Mouse (Mus musculus) gastrocnemius, postnatal 14 days (tissue): Measurements from ENCODE around the gene Nkain4. TPM values are rescaled to one million over a fixed set of nuclear protein-coding genes. Genes with fewer than 3 reads are reported as not detected.

Experiments
- DNase-seq: peaks from one replicate; pipeline ENCODE4 v3.0.0; 2021; ENCODE audit warnings: mixed read lengths
- intact Hi-C: fragments of 180-260 bp; cut with DNase I; formaldehyde crosslinking; loops from one replicate; pipeline ENCODE4 v1.15.1; 2025; ENCODE audit warnings: low total_unique reads
- microRNA-seq, 2 experiments: library from miRNA; unstranded; fragments of <30 nt; microRNA quantifications; one replicate each; pipeline ENCODE4 v1.2.0; 2021
- total RNA-seq, 2 experiments: library from RNA; stranded (reverse); gene quantifications; 2 replicates each; pipeline ENCODE4 v1.2.3; 2021

Nkain4 gene
- total RNA-seq, 2 experiments from 2014 or later: 0.82 TPM

DNA sequence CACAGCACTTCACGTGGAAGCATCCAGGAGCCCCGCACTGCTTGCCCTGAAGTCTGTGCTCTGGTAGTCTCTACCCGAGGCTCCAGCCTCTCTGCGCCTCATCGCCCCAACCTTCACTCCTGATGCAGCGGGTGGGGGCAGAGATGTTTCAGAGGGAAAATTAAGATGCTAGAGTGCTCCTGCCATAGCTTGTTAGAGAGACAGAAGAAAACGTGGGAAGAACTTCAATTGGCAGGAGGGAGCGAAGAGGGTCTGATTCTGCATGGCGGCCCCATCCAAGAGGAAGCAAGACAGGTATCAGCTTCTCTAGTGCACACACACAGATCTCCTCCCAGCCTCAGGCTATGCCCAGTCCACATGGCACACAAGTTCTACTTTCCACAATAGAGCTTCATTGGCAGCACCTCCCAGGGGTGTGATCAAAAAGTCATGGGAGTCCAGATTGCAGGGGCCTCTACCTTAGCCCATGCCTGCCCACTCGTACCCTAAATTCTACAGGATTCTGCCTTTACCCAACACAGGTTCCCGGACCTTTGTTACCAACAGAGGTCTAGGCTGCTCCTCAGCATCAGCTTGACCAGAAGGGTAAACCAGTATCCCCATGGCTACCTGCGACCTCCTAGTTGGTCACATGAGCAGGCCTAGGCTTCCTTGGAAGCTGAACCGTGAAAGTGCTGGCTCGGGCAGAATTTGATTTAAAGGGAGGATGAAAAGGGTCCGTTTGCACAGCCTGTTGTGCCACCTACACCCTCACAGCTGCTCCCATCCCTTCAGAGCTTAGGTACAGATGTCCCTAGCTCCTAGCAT is 57.5 kb downstream of the Nkain4 start:
- no peak for DNase-seq
- intact Hi-C loops: no loop called here

DNA sequence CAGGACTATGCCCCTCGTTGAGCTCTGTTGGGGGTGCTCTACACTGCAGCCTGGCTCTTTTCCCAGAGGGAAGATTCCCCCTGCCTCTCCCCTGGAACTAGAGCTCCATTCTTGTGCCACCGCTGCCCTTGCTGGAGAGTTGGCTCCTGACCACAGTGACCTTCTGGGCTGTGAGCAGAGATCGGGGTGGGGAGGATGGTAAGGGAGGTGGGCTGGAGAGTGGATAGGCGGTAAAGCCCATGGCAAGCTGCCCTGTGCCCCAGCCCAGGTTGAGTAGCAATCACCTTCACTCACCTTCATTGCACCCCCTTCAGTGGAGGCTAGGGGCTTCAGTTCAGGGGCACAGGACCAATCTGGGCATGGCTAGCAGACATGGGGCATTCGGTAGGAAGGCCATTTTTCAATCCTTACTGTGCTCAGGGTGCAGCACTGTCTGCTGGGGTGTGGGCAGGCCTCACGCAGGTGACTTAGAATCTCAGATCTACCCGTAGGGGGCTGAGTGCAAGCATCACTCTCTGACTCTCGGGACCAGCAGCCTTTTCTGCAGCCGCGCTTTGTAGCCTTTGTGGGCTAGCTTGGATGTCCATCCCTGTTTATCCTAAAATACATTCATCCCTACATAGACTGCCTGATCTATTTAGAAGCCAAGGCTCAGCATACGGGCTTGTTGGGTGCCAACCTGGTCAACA is 58.5 kb downstream of the Nkain4 start:
- intact Hi-C loops: no loop called here
- no peak for DNase-seq

DNA sequence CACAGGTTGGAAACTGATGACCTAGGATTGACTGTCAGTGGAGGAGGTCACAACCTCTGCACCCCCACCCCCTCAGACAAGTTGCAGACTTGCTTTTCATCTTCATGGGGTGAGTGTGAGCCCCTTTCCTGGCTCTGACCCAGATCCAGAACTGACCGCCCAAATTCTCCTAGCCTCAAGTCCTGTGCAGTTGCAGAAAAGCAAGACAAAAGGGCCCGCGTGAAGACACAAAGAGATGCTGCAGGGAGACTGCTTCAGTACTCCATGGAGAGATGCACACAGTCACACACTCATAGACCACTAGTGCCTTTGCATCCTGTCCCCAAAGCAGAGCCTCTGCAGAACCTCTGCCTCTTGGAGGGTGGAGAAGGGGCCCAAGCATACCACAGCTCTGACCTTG is 59.2 kb downstream of the Nkain4 start:
- intact Hi-C loops: no loop called here
- no peak for DNase-seq

DNA sequence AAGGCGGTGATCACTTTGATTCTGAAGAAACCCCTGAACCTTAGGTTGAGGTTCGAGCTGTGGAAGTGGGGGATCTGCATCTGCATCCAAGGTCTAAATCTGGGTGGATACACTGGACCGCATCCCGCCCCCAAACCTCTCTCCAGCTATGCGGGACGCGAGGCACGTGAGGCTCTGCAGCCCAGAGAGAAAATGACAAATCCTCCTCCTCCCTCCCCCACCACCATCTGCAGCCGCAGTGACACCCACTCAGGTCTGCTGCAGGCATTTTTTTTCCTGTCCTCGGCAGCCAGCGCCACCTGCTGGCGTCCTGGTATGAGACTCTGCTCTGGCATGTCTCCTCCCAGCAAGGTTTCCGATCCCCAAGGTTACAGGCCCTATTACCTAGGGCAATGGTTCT is 59.8 kb downstream of the Nkain4 start:
- intact Hi-C loops: no loop called here
- peak; percentile 51 for DNase-seq

DNA sequence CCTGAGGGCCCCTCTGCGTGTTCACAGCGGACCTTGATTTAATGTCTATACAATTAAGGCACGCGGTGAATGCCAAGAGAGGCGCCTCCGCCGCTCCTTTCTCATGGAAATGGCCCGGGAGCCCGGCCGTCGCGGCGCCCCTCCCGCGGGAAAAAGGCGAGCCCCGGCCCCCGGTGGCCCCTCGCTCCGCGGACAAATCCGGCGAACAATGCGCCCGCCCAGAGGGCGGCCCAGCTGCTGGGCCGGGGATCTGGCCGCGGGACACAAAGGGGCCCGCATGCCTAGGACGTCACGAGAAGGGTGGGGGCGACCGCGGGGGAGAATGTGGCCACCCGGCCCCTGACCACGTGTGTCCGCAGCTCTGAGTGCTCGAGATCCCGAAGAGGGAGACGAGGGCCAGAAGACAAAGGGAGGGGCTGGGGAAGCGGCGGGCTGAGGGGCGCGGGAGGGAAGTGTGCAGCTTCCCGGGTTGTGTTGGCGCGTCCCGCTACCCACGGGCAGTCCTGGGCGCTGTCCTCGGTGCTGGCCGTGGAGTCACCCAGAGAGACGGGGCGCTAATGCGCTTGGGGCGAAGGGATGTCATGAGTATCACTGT is 60.4 kb downstream of the Nkain4 start:
- peak; percentile 43 for DNase-seq
- intact Hi-C loops: no loop called here

DNA sequence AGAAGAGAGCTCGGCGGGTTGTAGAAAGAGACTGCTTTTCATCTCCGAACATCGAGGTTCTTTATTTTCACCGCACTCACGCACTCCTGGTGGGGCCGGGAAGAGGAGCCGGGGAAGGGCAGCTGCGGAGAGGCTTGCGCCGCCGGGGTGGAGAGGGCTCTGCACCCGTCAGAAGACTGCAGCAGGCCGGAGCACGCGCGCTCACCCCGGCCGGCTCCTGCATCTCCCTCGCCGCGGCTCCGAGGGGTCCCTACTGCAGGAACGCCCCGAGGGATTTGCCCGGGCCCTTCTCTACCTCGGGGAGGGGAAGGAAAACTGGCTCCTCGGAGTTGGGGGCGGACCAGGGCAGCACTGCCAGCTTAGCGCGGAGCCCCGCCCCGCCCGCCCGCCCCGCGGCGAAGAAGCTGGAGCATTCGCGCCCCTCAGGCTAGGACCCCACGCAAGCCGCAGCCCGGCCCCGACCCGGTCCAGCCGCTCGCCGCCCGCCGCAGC is 60.9 kb downstream of the Nkain4 start:
- no peak for DNase-seq
- intact Hi-C loops: no loop called here

DNA sequence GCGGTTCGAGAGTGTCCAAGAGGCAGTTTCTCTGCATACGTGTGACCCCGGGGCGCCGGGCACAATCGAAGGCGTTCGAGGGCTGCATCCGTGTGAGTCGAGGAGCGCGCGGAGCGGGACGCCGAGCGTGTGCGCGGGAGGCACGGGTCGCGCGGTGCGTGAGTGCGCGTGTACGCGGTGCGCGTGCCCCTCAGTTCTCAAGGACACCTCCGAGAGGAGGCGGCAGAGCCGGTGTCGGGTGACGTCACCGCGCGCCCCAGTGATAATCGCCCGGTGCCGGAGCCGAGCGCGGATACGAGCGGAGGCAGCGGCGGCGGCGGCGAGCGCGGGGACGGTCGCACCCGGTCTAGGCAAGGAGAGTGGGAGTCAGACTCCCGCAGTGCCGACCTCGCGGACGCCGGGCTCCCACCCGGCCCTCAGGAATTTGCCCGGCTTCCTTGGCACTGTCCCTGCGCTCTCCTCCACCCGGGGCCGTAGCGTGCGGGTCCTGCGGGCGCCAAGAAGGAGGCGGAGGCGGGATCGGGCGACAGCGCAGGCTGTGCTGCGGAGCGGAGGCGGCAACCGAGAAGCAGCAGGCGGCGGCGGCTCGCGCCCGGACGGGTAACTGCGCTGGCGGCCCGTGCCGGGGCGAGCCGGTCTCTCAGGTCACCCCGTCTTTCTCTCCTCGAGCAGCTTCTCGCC is 61.5 kb downstream of the Nkain4 start:
- DNase-seq: no peak
- intact Hi-C loops: no loop called here

DNA sequence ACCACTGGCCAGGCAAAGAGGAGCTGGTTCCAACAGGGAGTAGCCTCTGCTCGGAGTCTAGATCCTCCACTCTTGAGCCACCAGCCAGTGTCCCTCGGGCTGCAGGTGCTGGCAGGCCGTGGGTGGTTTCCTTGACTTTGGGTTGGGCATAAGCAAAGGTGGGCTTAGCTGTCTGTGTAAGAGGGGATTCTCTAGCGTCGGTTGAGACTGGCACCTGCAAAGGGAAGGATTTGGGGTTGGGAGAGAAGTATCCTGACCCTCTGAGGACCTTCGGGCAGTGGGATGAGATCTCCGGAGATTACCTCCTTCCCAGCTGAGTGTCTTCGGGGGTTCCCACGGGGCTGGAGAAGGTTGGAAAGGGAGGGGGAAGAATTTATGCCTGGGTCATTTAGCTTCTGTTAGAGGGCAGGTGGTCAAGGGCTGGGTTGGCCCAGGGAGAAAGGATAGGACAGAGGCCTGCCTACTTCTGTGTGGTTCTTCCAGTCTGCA is 62.6 kb downstream of the Nkain4 start:
- DNase-seq: no peak
- intact Hi-C loops: no loop called here

DNA sequence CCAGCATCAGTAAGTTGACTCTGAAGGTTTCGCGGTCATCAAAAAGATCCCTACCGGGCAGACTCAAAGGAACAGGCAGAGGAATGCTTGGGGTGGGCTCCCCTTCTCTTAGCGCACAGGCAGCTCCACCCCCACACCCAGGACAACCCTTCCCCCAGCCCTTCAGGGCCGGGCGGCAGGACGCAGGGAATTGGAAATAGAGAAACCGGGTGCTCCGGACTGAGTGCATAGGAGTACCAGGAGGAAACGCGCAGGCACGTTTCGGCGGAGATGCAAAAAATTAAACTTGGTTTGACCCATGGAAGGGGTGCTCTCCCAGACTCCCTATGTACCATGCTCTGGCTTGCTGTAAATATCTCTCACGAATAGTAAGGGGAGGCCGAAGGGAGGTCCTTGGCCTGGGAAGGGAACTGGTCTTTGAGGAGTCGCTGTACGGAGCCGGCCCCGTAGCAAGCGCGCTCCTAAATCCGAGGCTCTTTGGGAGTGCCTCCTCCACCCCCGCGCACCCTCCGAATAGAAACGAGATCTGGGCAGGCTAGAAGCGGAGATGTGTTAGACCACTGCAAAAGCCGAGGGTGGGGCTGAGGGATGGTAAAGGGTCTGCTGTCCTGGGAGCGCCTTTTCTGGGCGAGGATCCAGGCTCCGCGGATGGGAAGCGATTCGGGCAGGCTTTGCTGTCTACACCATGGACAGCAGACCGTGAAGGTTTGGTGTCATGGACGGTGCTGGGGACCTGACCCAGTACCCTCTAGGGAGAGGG is 63.2 kb downstream of the Nkain4 start:
- no peak for DNase-seq
- intact Hi-C loops: no loop called here

DNA sequence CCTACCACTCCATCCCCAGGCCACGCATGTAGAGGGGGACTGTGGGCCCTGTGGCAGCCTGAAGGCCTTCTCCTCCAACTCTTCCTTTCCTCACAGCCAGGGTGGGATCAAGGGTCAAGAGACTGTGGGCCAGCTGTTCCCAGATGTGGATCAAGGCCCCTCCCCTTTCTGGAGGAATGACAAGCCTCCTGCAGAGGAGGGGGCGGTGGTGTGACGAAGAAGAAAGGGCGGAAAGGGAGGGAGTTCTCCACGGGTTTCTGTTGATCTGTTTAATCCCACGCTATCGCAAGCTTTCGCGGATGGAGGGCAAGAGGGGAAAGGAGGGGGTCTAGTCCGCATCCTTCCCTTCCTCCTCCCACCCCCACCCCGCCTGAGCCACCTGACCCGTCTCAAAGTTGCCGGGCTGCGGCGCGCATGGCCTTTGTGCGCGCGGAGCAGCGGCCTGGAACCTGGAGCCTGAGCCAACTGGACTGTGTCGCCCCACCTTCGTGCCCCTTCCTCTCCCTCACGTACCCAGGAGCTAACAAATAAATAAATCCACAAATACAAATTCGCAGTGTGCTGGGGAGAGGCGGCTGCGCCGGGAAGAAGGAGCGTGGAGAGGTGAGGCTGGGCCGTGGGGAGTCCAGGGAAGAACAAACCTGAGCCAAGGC is 64.0 kb downstream of the Nkain4 start:
- intact Hi-C loops: no loop called here
- DNase-seq: no peak

DNA sequence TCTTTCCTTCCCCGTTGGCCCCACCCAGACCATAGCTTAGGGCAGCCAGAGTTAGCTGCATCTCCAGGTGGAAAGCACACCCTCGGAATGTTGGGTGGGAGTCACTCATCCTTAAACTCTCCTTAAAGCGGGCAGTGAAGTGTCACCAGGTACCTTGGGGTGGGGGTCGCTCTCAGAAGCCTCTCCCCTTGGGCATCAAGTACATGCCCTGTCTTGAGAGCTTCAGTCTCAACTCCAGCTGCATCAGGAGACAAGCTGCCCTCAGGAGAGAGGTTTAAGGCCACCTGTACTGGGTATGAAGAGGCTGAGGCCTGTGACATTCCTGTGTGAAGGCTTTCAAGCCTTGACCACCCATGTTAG is 64.6 kb downstream of the Nkain4 start:
- intact Hi-C loops: no loop called here
- DNase-seq: no peak

DNA sequence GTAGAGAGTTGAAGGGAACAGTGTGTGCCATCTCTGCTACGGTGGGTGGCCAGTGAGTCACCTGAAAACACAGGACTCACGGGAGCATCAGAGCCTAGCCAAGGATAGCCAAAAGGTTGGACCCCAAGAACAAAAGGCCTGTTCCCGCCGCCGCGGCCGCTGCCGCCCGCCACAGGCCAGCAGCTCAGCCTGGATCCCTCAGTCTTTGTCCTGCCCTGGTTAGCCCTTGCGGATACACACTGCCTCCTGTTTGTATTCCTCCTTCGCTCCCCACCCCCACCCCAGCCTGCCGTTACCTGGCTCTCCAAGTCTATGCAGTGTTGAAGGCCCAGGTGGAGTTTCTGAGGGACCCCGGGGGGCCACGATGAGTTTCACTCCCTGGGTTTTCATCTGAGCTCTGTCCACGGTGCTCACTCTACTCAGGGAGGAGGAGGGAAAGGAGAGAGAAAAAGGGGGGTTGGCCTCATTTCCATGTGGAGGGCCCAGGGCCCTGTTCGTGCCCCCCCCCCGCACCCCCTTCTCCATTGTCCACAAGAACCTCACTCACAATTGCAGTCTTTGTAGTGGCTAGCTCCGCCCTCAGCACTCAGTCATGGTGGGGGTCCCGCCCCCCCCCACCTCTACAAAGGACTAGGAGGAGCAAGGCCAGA is 65.1 kb downstream of the Nkain4 start:
- no peak for DNase-seq
- intact Hi-C loops: no loop called here

DNA sequence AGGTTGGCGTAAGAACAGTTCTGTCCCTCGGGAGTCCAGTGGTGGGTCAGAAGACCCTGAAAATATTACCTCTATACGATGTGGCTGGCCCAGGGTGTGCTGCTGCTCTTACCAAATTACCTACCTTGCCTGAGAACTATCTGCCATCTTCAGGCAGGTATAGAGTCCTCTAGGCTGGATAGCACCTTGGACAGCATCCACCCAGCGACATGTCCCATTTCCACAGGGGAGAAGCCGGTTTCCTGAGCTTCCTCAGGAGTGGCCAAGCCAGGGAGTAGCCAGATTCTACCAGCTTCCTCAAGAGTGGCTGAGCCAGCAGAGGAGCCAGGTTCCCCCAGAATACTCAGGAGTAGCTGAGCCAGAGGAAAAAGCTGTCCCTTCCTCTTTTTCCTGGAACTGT is 69.2 kb downstream of the Nkain4 start:
- intact Hi-C loops: no loop called here

More for the DNA sequence above, 69.2 kb downstream of the Nkain4 start:
- no peak for DNase-seq

Small RNA genes within 50 kb of the gene (microRNA-seq; reads per million reads assigned to microRNA genes)
- gene Mir124a-3: 0 reads per million in 2 experiments

Other genes with a start within 250 kb of the Nkain4 start
- 10 to 100 TPM; 18.9 to 19.7 TPM for gene Dido1, start 244.7 kb downstream of the Nkain4 start, total RNA-seq
- gene Gid8, start 244.6 kb downstream of the Nkain4 start, total RNA-seq: 10 to 100 TPM; 38.5 to 40.5 TPM
- gene Slc17a9, start 229.4 kb downstream of the Nkain4 start, total RNA-seq: under 1 TPM; 0.39 to 0.51 TPM
- gene Bhlhe23, start 177.8 kb downstream of the Nkain4 start, total RNA-seq: not detected
- gene Ythdf1, start 33.8 kb downstream of the Nkain4 start, total RNA-seq: 10 to 100 TPM; 29.5 to 30.3 TPM
- not detected for gene Birc7, start 25.7 kb downstream of the Nkain4 start, total RNA-seq
- gene Arfgap1, start 12.5 kb upstream of the Nkain4 start, total RNA-seq: 10 to 100 TPM; 32.1 to 33.9 TPM
- 1 to 10 TPM; 5.5 to 5.6 TPM for gene Col20a1, start 31.8 kb upstream of the Nkain4 start, total RNA-seq
- 1 to 10 TPM in 1 of 2 experiments, under 1 TPM in 1; 0.93 to 1.3 TPM for gene Chrna4, start 88.8 kb upstream of the Nkain4 start, total RNA-seq
- gene Kcnq2, start 180.6 kb upstream of the Nkain4 start, total RNA-seq: under 1 TPM; 0.07 to 0.16 TPM
- gene Eef1a2, start 202.3 kb upstream of the Nkain4 start, total RNA-seq: 1,000 to 10,000 TPM; 2,249 to 2,405 TPM
- gene Ppdpf, start 232.5 kb upstream of the Nkain4 start, total RNA-seq: 10 to 100 TPM; 52.9 to 58.5 TPM
- gene Ptk6, start 248.1 kb upstream of the Nkain4 start, total RNA-seq: not detected